Mouse (Mus musculus) embryonic facial prominence, embryonic 11.5 days (tissue): ENCODE measurements at regions not wholly inside any gene's neighbourhood (a gene's known extent, or its start where the extent isn't known, plus 50 kb on each side); places are given as distances from the start of the nearest gene placed in this dataset.
A peak's percentile ranks its signal among the peaks of the same experiment; 100 is the strongest.

Experiments
- ATAC-seq: fragments of 200-750 bp; cut with Nextera tagmentation; replicated peaks from 2 replicates; pipeline ENCODE4 v1.8.0; 2017; ENCODE audit warnings: low read depth; ENCODE audit not compliant: insufficient number of reproducible peaks, low FRiP score, low TSS enrichment
- DNase-seq: peaks from one replicate; pipeline ENCODE4 v3.0.0-alpha.2; 2015; ENCODE audit warnings: low spot score
- H3K27ac ChIP-seq: fragments of 300-500 bp; sonication (generic); replicated peaks from 2 replicates; pipeline ENCODE4 v1.5.1; 2014; ENCODE audit warnings: mild to moderate bottlenecking, low read depth, low read length, control low read depth
- H3K27me3 ChIP-seq: fragments of 300-500 bp; sonication (generic); 2 replicates; pipeline ENCODE4 v1.6.1; 2014; ENCODE audit warnings: mild to moderate bottlenecking, low read length, moderate library complexity, mixed read lengths; ENCODE audit not compliant: control insufficient read depth, insufficient read depth
- H3K36me3 ChIP-seq: fragments of 300-500 bp; sonication (generic); replicated peaks from 2 replicates; pipeline ENCODE4 v1.6.1; 2014; ENCODE audit warnings: low read depth, mild to moderate bottlenecking, low read length, moderate library complexity, mixed read lengths; ENCODE audit not compliant: control insufficient read depth, insufficient read depth
- H3K4me1 ChIP-seq: fragments of 300-500 bp; sonication (generic); 2 replicates; pipeline ENCODE4 v1.6.1; 2014; ENCODE audit warnings: low read length, mixed read lengths; ENCODE audit not compliant: control insufficient read depth, insufficient read depth
- H3K4me2 ChIP-seq: fragments of 300-500 bp; sonication (generic); 2 replicates; pipeline ENCODE4 v1.6.1; 2014; ENCODE audit warnings: low read depth, mild to moderate bottlenecking, control low read depth, low read length, moderate library complexity
- H3K4me3 ChIP-seq: fragments of 300-500 bp; sonication (generic); 2 replicates; pipeline ENCODE4 v1.5.1; 2014; ENCODE audit warnings: low read depth, low read length, control low read depth
- H3K9ac ChIP-seq: fragments of 300-500 bp; sonication (generic); replicated peaks from 2 replicates; pipeline ENCODE4 v1.6.1; 2014; ENCODE audit warnings: mild to moderate bottlenecking, control low read depth, low read length
- H3K9me3 ChIP-seq: fragments of 300-500 bp; sonication (generic); replicated peaks from 2 replicates; pipeline ENCODE4 v1.6.1; 2016; ENCODE audit warnings: mild to moderate bottlenecking, low read length, inconsistent platforms, mixed read lengths; ENCODE audit not compliant: control insufficient read depth
- WGBS: fragments of 180-500 bp; shearing (Covaris S2); extraction: QIAGEN DNeasy Blood & Tissue Kit; methylation state at CpG from one replicate; pipeline ENCODE4 v1.1.7; 2014; 5-methylcytosine and 5-hydroxymethylcytosine counted together

DNA sequence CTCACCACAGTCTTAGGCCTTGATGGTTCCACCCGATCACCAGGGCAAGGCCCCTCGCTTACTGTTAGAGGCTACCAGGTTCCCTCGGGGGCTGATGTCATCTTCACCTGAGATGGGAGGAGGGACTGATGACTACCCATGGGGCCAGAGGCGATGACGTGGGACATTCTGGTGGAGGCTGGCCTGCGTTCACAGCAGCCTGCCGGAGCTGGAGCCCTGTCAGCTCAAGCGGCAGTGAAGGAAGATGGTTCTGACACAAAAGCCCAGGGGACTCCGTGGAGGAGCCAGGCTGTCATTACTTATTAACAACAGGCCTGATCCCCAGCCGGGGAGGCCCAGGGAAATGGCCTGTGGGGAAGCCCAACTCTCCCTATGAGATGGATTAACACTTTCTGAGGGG lies 121.3 kb upstream of the Atp6ap2 start:
- no peaks in the 10 kb centered on the region; the same call in 1 of the 2 replicates for H3K27me3 ChIP-seq
- no peaks in the 10 kb centered on the region for H3K36me3 ChIP-seq
- WGBS = 31% methylated on average over 10 of the region's 10 CpGs
- no peak overlapping the region for H3K9ac ChIP-seq
- H3K9me3 ChIP-seq = no peaks in the 10 kb centered on the region
- 0 out of 2 replicates have a peak overlapping the region, but pooled peaks have one; percentile 35 for H3K27ac ChIP-seq
- H3K4me1 ChIP-seq = no peaks in the 10 kb centered on the region; the same call in 1 of the 2 replicates
- H3K4me3 ChIP-seq = no peak overlapping the region
- no peak overlapping the region for H3K4me2 ChIP-seq
- peak; percentile 49 for ATAC-seq
- peak; percentile 4 for DNase-seq

DNA sequence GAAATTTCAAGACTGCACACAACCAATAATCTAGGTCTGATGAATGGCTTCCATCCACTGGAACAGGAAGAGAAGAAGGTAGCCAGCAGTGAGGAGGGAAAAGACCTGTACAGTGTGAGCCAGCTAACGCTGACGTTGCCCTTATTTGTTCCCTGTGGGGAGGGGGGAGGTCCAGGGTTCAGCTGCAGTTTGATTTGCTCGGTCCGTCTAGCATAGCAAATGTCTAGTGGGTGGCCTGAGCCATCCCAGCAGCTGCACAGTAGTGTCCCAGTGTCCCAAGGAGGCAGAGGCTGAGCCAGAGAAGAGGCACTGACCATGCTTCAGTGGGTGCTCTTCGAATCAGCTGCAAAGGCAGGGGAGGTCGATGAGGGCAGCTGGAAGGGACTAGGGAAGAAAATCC lies 120.7 kb upstream of the Atp6ap2 start:
- ATAC-seq = peak; percentile 53; the same call in 1 of the 2 replicates
- Histone ChIP-seq H3K4me1 (no peaks in the 10 kb centered on the region; the same call in 1 of the 2 replicates), H3K36me3 (no peaks in the 10 kb centered on the region), H3K27ac (0 out of 2 replicates have a peak overlapping the region, but pooled peaks have one; percentile 35), H3K4me3 (no peak overlapping the region), H3K27me3 (no peaks in the 10 kb centered on the region; the same call in 1 of the 2 replicates), H3K9ac (no peak overlapping the region), H3K4me2 (no peak overlapping the region; the same call in 1 of the 2 replicates), H3K9me3 (no peaks in the 10 kb centered on the region)
- 21% methylated on average over 6 of the region's 6 CpGs for WGBS
- DNase-seq = peak; percentile 23

DNA sequence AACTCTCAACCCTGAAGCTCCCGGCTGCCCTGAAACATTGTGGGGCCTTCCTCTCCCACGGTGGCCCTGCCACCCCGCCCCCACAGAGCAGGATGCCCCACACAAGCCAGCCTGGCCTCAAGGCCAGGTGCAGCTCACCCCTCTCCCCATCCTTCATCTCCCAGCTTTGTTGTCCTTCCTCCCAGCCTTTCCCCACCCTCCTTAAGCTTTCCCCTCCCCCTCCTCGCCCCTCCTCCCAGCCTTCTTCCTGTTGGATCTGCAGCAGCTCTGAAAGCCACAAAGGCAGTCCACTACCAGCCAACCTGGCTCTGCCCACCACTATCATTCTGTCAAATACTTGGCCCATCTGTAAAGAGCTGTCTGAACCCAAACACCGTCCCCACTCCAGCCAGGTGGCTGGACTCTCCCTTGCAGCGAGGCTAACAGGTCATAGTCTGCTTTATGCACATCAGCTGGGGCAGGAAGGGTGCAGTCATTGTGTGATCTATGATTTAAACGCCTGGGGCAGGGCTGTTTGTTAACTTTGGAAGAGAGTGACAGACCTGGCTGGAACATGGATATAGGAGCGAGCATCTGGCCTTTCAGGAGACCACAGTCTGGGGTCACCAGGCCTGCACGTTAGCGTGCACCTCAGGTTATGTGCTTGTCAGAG lies 119.9 kb upstream of the Atp6ap2 start:
- Histone ChIP-seq H3K4me1 (no peaks in the 10 kb centered on the region; the same call in 1 of the 2 replicates), H3K36me3 (no peaks in the 10 kb centered on the region), H3K9ac (no peak overlapping the region), H3K9me3 (no peaks in the 10 kb centered on the region), H3K4me2 (no peak overlapping the region), H3K27me3 (no peaks in the 10 kb centered on the region; the same call in 1 of the 2 replicates), H3K4me3 (no peak overlapping the region), H3K27ac (peak overlapping the region; percentile 41; the same call in 1 of the 2 replicates)
- peak; percentile 52 for DNase-seq
- no peak for ATAC-seq
- WGBS = 39% methylated on average over 8 of the region's 10 CpGs

DNA sequence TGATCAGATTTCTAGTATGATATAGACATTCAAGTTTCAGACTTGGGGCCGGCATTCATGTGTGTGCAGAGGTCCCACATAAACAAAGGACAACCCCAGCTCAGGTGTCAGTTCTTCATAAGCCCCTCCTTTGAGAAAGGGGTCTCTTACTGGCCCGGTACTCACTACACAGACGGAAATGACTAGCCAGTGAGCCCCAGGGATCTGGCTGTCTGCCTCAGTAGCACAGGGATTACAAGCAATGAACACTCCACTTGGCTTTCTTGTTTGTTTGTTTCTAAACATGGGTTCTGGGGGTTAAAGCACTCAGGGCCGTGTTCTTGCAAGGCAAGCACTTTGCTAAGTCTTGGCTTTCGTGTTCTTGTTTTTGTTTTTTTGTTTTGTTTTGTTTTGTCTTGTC lies 115.3 kb upstream of the Atp6ap2 start:
- DNase-seq (no peak), ATAC-seq (no peak)
- Histone ChIP-seq H3K36me3 (no peaks in the 10 kb centered on the region), H3K27me3 (no peaks in the 10 kb centered on the region), H3K4me1 (no peaks in the 10 kb centered on the region; the same call in 1 of the 2 replicates), H3K9ac (no peak overlapping the region), H3K9me3 (no peaks in the 10 kb centered on the region), H3K27ac (no peak overlapping the region), H3K4me3 (no peak overlapping the region), H3K4me2 (no peak overlapping the region)
- 57% methylated on average over 5 of the region's 5 CpGs for WGBS

DNA sequence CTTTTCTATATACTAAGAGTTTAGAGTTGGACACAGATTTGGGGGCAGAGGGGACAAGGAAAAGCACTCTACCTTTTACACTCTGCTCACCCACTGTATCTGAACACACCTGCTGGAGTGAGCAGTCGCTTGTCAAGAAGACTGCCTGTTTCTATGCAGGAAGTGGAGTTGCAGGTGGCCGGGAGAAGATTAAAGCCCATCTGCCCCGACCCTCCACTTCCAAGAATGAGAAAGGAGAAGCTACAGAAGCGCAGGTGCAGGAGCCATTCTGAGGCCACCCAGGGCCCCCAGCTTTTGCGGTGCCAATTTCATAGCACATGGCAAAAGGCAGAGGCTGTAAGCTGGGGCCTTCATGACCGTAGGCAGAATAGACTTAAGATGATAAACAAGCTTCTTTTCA lies 108.4 kb upstream of the Atp6ap2 start:
- Histone ChIP-seq H3K27ac (no peak overlapping the region), H3K4me3 (no peak overlapping the region), H3K9me3 (no peaks in the 10 kb centered on the region), H3K36me3 (no peaks in the 10 kb centered on the region), H3K4me1 (no peaks in the 10 kb centered on the region), H3K9ac (no peak overlapping the region), H3K4me2 (no peak overlapping the region), H3K27me3 (no peaks in the 10 kb centered on the region)
- DNase-seq = no peak
- no peak for ATAC-seq
- 74% methylated on average over 6 of the region's 6 CpGs for WGBS

DNA sequence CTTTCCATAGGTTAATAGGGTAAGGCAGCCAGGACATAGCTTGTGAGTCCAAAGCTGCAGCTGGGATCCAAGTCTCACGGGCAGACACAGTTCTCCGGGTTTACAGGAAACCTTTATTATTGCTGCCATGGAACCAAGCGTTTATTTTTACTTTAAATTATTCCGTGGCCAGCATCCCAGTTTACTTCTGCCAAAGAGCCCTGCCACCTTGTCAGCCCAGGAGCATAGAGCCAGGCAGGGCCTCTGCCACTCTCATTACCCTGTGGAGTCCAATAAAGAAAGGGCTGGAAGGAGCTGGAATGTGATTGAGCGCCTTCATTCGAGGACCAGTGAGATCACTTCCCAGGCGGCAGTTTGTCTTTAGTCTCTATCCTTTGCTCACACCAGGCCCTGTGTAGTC lies 96.6 kb upstream of the Atp6ap2 start:
- no peak for ATAC-seq
- Histone ChIP-seq H3K27me3 (no peaks in the 10 kb centered on the region), H3K4me3 (no peak overlapping the region), H3K9me3 (no peaks in the 10 kb centered on the region), H3K4me1 (no peaks in the 10 kb centered on the region), H3K4me2 (no peak overlapping the region), H3K27ac (no peak overlapping the region), H3K36me3 (no peaks in the 10 kb centered on the region), H3K9ac (no peak overlapping the region)
- DNase-seq = no peak
- 80% methylated on average over 7 of the region's 7 CpGs for WGBS

DNA sequence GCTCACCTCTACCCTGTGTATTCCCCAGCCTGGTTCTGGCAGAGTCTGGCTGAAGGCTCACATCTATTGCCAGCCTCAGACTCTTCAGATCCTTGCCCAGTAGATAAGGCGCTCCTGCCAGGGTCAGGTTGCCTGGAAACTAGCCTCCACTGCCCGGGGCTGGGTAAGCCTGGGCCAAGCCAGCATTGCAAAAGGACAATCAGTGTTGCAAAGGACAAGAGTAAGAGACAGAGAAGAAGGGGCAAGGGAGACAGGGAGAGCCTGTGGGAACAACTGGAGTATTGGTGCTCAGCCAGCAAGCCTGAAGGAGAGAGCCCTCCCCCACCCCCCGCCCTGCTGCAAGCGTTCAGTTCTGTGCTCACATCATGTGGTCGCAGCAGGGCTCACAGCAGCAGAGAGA lies 94.4 kb upstream of the Atp6ap2 start:
- H3K4me1 ChIP-seq = no peaks in the 10 kb centered on the region
- ATAC-seq (no peak), DNase-seq (no peak)
- no peak overlapping the region for H3K4me2 ChIP-seq
- no peak overlapping the region for H3K9ac ChIP-seq
- H3K36me3 ChIP-seq = no peaks in the 10 kb centered on the region
- H3K27me3 ChIP-seq = no peaks in the 10 kb centered on the region
- H3K27ac ChIP-seq = no peak overlapping the region
- no peak overlapping the region for H3K4me3 ChIP-seq
- no peaks in the 10 kb centered on the region for H3K9me3 ChIP-seq
- 48% methylated on average over 5 of the region's 5 CpGs for WGBS

DNA sequence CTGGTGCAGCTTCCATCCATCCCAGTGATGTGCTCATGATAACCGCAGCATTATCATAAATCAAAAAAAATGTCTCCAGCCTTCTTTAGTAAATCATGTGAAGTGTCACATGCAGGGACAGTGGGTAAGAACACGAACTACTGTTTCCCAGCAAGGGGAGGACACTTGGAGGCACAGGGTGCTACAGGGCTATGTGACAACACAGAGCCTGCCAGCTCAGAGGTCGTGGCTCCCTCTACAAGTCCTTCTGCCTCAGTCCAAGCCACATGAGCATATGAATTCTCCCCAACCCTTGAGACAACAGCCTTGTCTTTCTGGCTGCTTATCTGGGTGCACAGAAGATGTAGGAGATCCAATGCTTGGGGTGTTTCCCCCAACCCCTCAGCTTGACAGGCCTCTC lies 93.7 kb upstream of the Atp6ap2 start:
- H3K4me3 ChIP-seq = no peak overlapping the region
- H3K36me3 ChIP-seq = no peaks in the 10 kb centered on the region
- H3K27ac ChIP-seq = no peak overlapping the region
- no peaks in the 10 kb centered on the region for H3K4me1 ChIP-seq
- DNase-seq = no peak
- ATAC-seq = no peak
- no peak overlapping the region for H3K9ac ChIP-seq
- no peaks in the 10 kb centered on the region for H3K9me3 ChIP-seq
- WGBS = 79% methylated on average over 3 of the region's 3 CpGs
- no peak overlapping the region for H3K4me2 ChIP-seq
- H3K27me3 ChIP-seq = no peaks in the 10 kb centered on the region
